Mouse (Mus musculus) embryonic facial prominence, embryonic 13.5 days (tissue): ENCODE measurements around the gene Usp15. TPM values are rescaled to one million over a fixed set of nuclear protein-coding genes. Genes with fewer than 3 reads are reported as not detected.
A peak's percentile ranks its signal among the peaks of the same experiment; 100 is the strongest.
"Not testable (repeated sequence)": the region's sequence is repeated elsewhere in the genome, so short reads cannot be mapped to it uniquely, and the experiment has no call there.

Experiments used
- ATAC-seq: fragments of 200-750 bp; cut with Nextera tagmentation; 2 replicates; pipeline ENCODE4 v1.8.0; 2017; ENCODE audit warnings: low read depth; ENCODE audit not compliant: insufficient number of reproducible peaks, insufficient read depth, low FRiP score, low TSS enrichment
- H3K27ac ChIP-seq: fragments of 300-500 bp; sonication (generic); 2 replicates; pipeline ENCODE4 v1.5.1; 2015; ENCODE audit warnings: moderate library complexity, mild to moderate bottlenecking, inconsistent platforms
- H3K27me3 ChIP-seq: fragments of 300-500 bp; sonication (generic); 2 replicates; pipeline ENCODE4 v1.6.1; 2015; ENCODE audit warnings: mild to moderate bottlenecking, inconsistent platforms
- H3K36me3 ChIP-seq: fragments of 300-500 bp; sonication (generic); 2 replicates; pipeline ENCODE4 v1.6.1; 2015; ENCODE audit warnings: mild to moderate bottlenecking, inconsistent platforms
- H3K4me1 ChIP-seq: fragments of 300-500 bp; sonication (generic); 2 replicates; pipeline ENCODE4 v1.6.1; 2015; ENCODE audit warnings: inconsistent platforms
- H3K4me2 ChIP-seq: fragments of 300-500 bp; sonication (generic); 2 replicates; pipeline ENCODE4 v1.6.1; 2015; ENCODE audit warnings: moderate library complexity, mild to moderate bottlenecking, inconsistent platforms
- H3K4me3 ChIP-seq: fragments of 300-500 bp; sonication (generic); 2 replicates; pipeline ENCODE4 v1.5.1; 2015; ENCODE audit warnings: mild to moderate bottlenecking, inconsistent platforms
- H3K9ac ChIP-seq: fragments of 300-500 bp; sonication (generic); 2 replicates; pipeline ENCODE4 v1.6.1; 2015; ENCODE audit warnings: mild to moderate bottlenecking, inconsistent platforms
- H3K9me3 ChIP-seq: fragments of 300-500 bp; sonication (generic); 2 replicates; pipeline ENCODE4 v1.6.1; 2016; ENCODE audit warnings: inconsistent platforms
- WGBS: fragments of 180-500 bp; shearing (Covaris S2); methylation state at CpG from one replicate; pipeline ENCODE4 v1.1.7; 2015; ENCODE audit warnings: mixed read lengths; 5-methylcytosine and 5-hydroxymethylcytosine counted together
- polyA plus RNA-seq: library from polyadenylated mRNA; unstranded; fragments of >200 nt; fragmentation: Nextera tagmentation; extraction: Ambion mirVana; gene quantifications from 2 replicates; pipeline ENCODE4 v1.2.1, GENCODE M21; 2015

Gene Usp15
- 65.4 and 66.1 TPM in 2 replicates for polyA plus RNA-seq

- no peaks in the 10 kb centered on the region for H3K9me3 ChIP-seq
- peak within 1 kb of the TSS; percentile 95 for H3K4me3 ChIP-seq
- H3K4me2 ChIP-seq, result peak within 1 kb of the TSS; percentile 70
- no peaks in the 10 kb centered on the region for H3K36me3 ChIP-seq
- H3K27me3 ChIP-seq, result no peaks in the 10 kb centered on the region
- peak; percentile 90 for ATAC-seq
- H3K9ac ChIP-seq, result peak within 1 kb of the TSS; percentile 87
- WGBS, result under 1% methylated on average over 66 of the region's 66 CpGs
- peak within 1 kb of the TSS; percentile 95 for H3K27ac ChIP-seq
- H3K4me1 ChIP-seq, result peaks cover 11% of the 10 kb centered on the region; the same call in 1 of the 2 replicates
Observed at GRCm38 (mm10) chr10:123196835-123197559, at the start of gene Usp15. Gene Usp15 (minus strand): TSS chr10:123196995.

GRCm38 (mm10) chr10:123229420-123229819 lies 32.6 kb upstream of the Usp15 start:
- 88% methylated on average over 5 of the region's 5 CpGs for WGBS

GRCm38 (mm10) chr10:123222785-123223184 lies 26.0 kb upstream of the Usp15 start:
- no peak overlapping the region for H3K9ac ChIP-seq
- no peak overlapping the region for H3K4me2 ChIP-seq
- no peak for ATAC-seq
- no peaks in the 10 kb centered on the region for H3K9me3 ChIP-seq
- WGBS, result 84% methylated on average over 5 of the region's 5 CpGs
- H3K27ac ChIP-seq, result no peak overlapping the region
- no peak overlapping the region for H3K4me3 ChIP-seq
- no peaks in the 10 kb centered on the region for H3K36me3 ChIP-seq
- H3K4me1 ChIP-seq, result no peaks in the 10 kb centered on the region
- no peaks in the 10 kb centered on the region for H3K27me3 ChIP-seq

More at GRCm38 (mm10) chr10:123229420-123229819, 32.6 kb upstream of the Usp15 start:
- Histone ChIP-seq H3K9ac (no peak overlapping the region), H3K27me3 (no peaks in the 10 kb centered on the region), H3K36me3 (no peaks in the 10 kb centered on the region), H3K9me3 (no peaks in the 10 kb centered on the region), H3K4me1 (no peaks in the 10 kb centered on the region), H3K4me2 (no peak overlapping the region), H3K27ac (no peak overlapping the region), H3K4me3 (no peak overlapping the region)
- no peak for ATAC-seq

GRCm38 (mm10) chr10:123209517-123209916 lies 12.7 kb upstream of the Usp15 start:
- WGBS, result 68% methylated on average over 8 of the region's 8 CpGs

GRCm38 (mm10) chr10:123208336-123208735 lies 11.5 kb upstream of the Usp15 start:
- ATAC-seq, result no peak
- WGBS, result 91% methylated on average over 9 of the region's 9 CpGs

More at GRCm38 (mm10) chr10:123209517-123209916, 12.7 kb upstream of the Usp15 start:
- Histone ChIP-seq H3K9ac (no peak overlapping the region), H3K9me3 (no peaks in the 10 kb centered on the region), H3K4me3 (no peak overlapping the region), H3K4me1 (no peaks in the 10 kb centered on the region), H3K4me2 (no peak overlapping the region), H3K27me3 (no peaks in the 10 kb centered on the region), H3K36me3 (no peaks in the 10 kb centered on the region), H3K27ac (no peak overlapping the region)
- no peak for ATAC-seq

GRCm38 (mm10) chr10:123206074-123206473 lies 9.3 kb upstream of the Usp15 start:
- Histone ChIP-seq H3K9ac (no peak overlapping the region), H3K27ac (no peak overlapping the region), H3K36me3 (no peaks in the 10 kb centered on the region), H3K4me1 (no peaks in the 10 kb centered on the region), H3K4me3 (no peak overlapping the region), H3K9me3 (no peaks in the 10 kb centered on the region), H3K4me2 (no peak overlapping the region), H3K27me3 (no peaks in the 10 kb centered on the region)
- ATAC-seq, result no peak
- WGBS, result 84% methylated on average over 6 of the region's 6 CpGs

More at GRCm38 (mm10) chr10:123208336-123208735, 11.5 kb upstream of the Usp15 start:
- Histone ChIP-seq H3K9ac (no peak overlapping the region), H3K27me3 (no peaks in the 10 kb centered on the region), H3K4me2 (no peak overlapping the region), H3K4me3 (no peak overlapping the region), H3K4me1 (no peaks in the 10 kb centered on the region), H3K27ac (no peak overlapping the region), H3K9me3 (no peaks in the 10 kb centered on the region), H3K36me3 (no peaks in the 10 kb centered on the region)

GRCm38 (mm10) chr10:123205364-123205763 lies 8.6 kb upstream of the Usp15 start:
- H3K27ac ChIP-seq, H3K9me3 ChIP-seq, H3K27me3 ChIP-seq, H3K36me3 ChIP-seq, H3K9ac ChIP-seq, H3K4me2 ChIP-seq, H3K4me1 ChIP-seq, ATAC-seq, H3K4me3 ChIP-seq: not testable (repeated sequence)
- 98% methylated on average over 3 of the region's 3 CpGs for WGBS

GRCm38 (mm10) chr10:123201981-123202758 lies 5.4 kb upstream of the Usp15 start:
- ATAC-seq, result no peak
- Histone ChIP-seq H3K4me1 (0 out of 2 replicates have a peak, but pooled peaks cover 3% of the 10 kb centered on the region), H3K4me3 (no peak overlapping the region), H3K27ac (no peak overlapping the region), H3K9ac (no peak overlapping the region), H3K36me3 (no peaks in the 10 kb centered on the region), H3K9me3 (no peaks in the 10 kb centered on the region), H3K27me3 (no peaks in the 10 kb centered on the region), H3K4me2 (no peak overlapping the region)
- WGBS, result 82% methylated on average over 23 of the region's 23 CpGs

GRCm38 (mm10) chr10:123201436-123201835 lies 4.6 kb upstream of the Usp15 start:
- ATAC-seq, result no peak
- no peak overlapping the region for H3K9ac ChIP-seq
- WGBS, result 87% methylated on average over 5 of the region's 5 CpGs
- no peaks in the 10 kb centered on the region for H3K9me3 ChIP-seq
- no peak overlapping the region for H3K4me3 ChIP-seq
- H3K4me1 ChIP-seq, result 0 out of 2 replicates have a peak, but pooled peaks cover 3% of the 10 kb centered on the region
- H3K4me2 ChIP-seq, result no peak overlapping the region
- H3K36me3 ChIP-seq, result no peaks in the 10 kb centered on the region
- no peaks in the 10 kb centered on the region for H3K27me3 ChIP-seq
- H3K27ac ChIP-seq, result no peak overlapping the region

GRCm38 (mm10) chr10:123200996-123201395 lies 4.2 kb upstream of the Usp15 start:
- Histone ChIP-seq H3K4me3 (no peak overlapping the region), H3K4me1 (0 out of 2 replicates have a peak, but pooled peaks cover 3% of the 10 kb centered on the region), H3K9ac (no peak overlapping the region), H3K9me3 (no peaks in the 10 kb centered on the region), H3K27ac (no peak overlapping the region), H3K27me3 (no peaks in the 10 kb centered on the region), H3K4me2 (no peak overlapping the region), H3K36me3 (no peaks in the 10 kb centered on the region)
- 94% methylated on average over 5 of the region's 5 CpGs for WGBS
- no peak for ATAC-seq

- H3K27me3 ChIP-seq, result no peaks in the 10 kb centered on the region
- no peak overlapping the region for H3K4me2 ChIP-seq
- H3K4me1 ChIP-seq, result peaks cover 7% of the 10 kb centered on the region; the same call in 1 of the 2 replicates
- H3K36me3 ChIP-seq, result no peaks in the 10 kb centered on the region
- no peak overlapping the region for H3K27ac ChIP-seq
- 84% methylated on average over 8 of the region's 8 CpGs for WGBS
- no peak for ATAC-seq
- H3K4me3 ChIP-seq, result no peak overlapping the region
- H3K9ac ChIP-seq, result no peak overlapping the region
- H3K9me3 ChIP-seq, result no peaks in the 10 kb centered on the region
Observed at GRCm38 (mm10) chr10:123200320-123200659, 3.5 kb upstream of the Usp15 start.
